16 mouse cellular contexts compared by ENCODE assay signal in genomic region chr4:147928136-147928535, GRCm38 (mm10). TPM values are rescaled to one million over a fixed set of nuclear protein-coding genes. Genes with fewer than 3 reads are reported as not detected.
DNase-seq lines count a peak whose midpoint lies in the region; ATAC-seq and TF ChIP-seq lines count a peak whose summit lies in the region.
"Had no signal": no experiment of that assay in that cellular context is flagged by ENCODE, and none has a peak within 500 bp of the region (broad histone marks: within the 10 kb centered on the region; RNA-seq: fewer than 3 reads in every experiment).

No protein-coding gene starts in this region.

- no peak overlapping the region for H3K4me3 ChIP-seq in heart, adult 2 months
- peak overlapping the region; percentile 21 for H3K4me3 ChIP-seq in midbrain, embryonic 10.5 days
- H3K4me3 ChIP-seq in midbrain, embryonic 13.5 days (replicated peaks) = no peak overlapping the region
- no peak overlapping the region for H3K4me3 ChIP-seq in liver, postnatal 0 days (ENCODE audit: low read depth, low read length)
- H3K4me3 ChIP-seq: embryonic facial prominence, embryonic 15.5 days; heart, embryonic 13.5 days; limb, embryonic 12.5 days had no signal

- peaks cover 8% of the 10 kb centered on the region for H3K4me1 ChIP-seq in heart, adult 2 months (ENCODE audit: control insufficient read depth, insufficient read depth, low read length)
- peaks cover 12% of the 10 kb centered on the region for H3K4me1 ChIP-seq in midbrain, embryonic 10.5 days
- H3K4me1 ChIP-seq in midbrain, embryonic 13.5 days (replicated peaks) = 0 out of 2 replicates have a peak, but pooled peaks cover 3% of the 10 kb centered on the region
- no peaks in the 10 kb centered on the region; the same call in 1 of the 2 replicates for H3K4me1 ChIP-seq in liver, postnatal 0 days (ENCODE audit: insufficient read depth)

- no peak overlapping the region for H3K4me2 ChIP-seq in midbrain, embryonic 13.5 days (replicated peaks)
- H3K4me2 ChIP-seq in liver, postnatal 0 days (ENCODE audit: low read depth, low read length) = no peak overlapping the region
- H3K4me2 ChIP-seq: embryonic facial prominence, embryonic 15.5 days; heart, embryonic 13.5 days; limb, embryonic 12.5 days had no signal

- DNase-seq in heart, adult 2 months = no peak
- no peak for DNase-seq in heart, postnatal 25 days (ENCODE audit: low spot score)
- peak; percentile 43 for DNase-seq in midbrain, embryonic 10.5 days (ENCODE audit: low spot score)
- peak; percentile 47 for DNase-seq in embryo, embryonic 11 days
- DNase-seq in liver, postnatal 0 days = no peak
- DNase-seq in c-Kit-positive CD71-positive TER-119-positive erythroid progenitor cells, embryonic 14.5 days (ENCODE audit: low spot score) = no peak
- no peak for DNase-seq in thymus, postnatal 14 days
- DNase-seq: cerebellum, postnatal 14 days; layer of hippocampus, postnatal 36 days; right cerebral cortex, postnatal 14 days; thymus, postnatal 25 days had no signal

- TF ChIP-seq POLR2A in heart, adult 2 months (IDR thresholded peaks at IDR 0.05; ENCODE audit: insufficient read depth, low read depth, low read length) = no peak

- H3K9me3 ChIP-seq in midbrain, embryonic 10.5 days (replicated peaks) = no peaks in the 10 kb centered on the region
- H3K9me3 ChIP-seq in midbrain, embryonic 13.5 days = no peaks in the 10 kb centered on the region
- no peaks in the 10 kb centered on the region for H3K9me3 ChIP-seq in liver, postnatal 0 days (ENCODE audit: low read length)
- H3K9me3 ChIP-seq: embryonic facial prominence, embryonic 15.5 days; heart, embryonic 13.5 days; limb, embryonic 12.5 days had no signal

- no peak overlapping the region for H3K9ac ChIP-seq in heart, adult 2 months (ENCODE audit: low read depth, low read length)
- no peak overlapping the region for H3K9ac ChIP-seq in midbrain, embryonic 13.5 days (replicated peaks)
- H3K9ac ChIP-seq in liver, postnatal 0 days (replicated peaks) = no peak overlapping the region
- H3K9ac ChIP-seq: embryonic facial prominence, embryonic 15.5 days; heart, embryonic 13.5 days; limb, embryonic 12.5 days had no signal

- H3K27ac ChIP-seq in heart, adult 2 months = peak overlapping the region; percentile 20; the same call in 1 of the 2 replicates
- peak overlapping the region; percentile 65 for H3K27ac ChIP-seq in midbrain, embryonic 10.5 days (replicated peaks)
- H3K27ac ChIP-seq in midbrain, embryonic 13.5 days = no peak overlapping the region
- H3K27ac ChIP-seq in liver, postnatal 0 days (ENCODE audit: low read depth) = peak overlapping the region; percentile 34; the same call in 1 of the 2 replicates
- H3K27ac ChIP-seq: embryonic facial prominence, embryonic 15.5 days; heart, embryonic 13.5 days; limb, embryonic 12.5 days had no signal

- H3K79me2 ChIP-seq in heart, adult 2 months (replicated peaks; ENCODE audit: control insufficient read depth, insufficient read depth, low read length) = no peaks in the 10 kb centered on the region; the same call in 1 of the 2 replicates

- 51% methylated on average over 9 of the region's 9 CpGs for WGBS in heart, adult 2 months
- WGBS in midbrain, embryonic 10.5 days = 14% methylated on average over 9 of the region's 9 CpGs
- 8% methylated on average over 9 of the region's 9 CpGs for WGBS in midbrain, embryonic 13.5 days
- 33% methylated on average over 9 of the region's 9 CpGs for WGBS in liver, postnatal 0 days (ENCODE audit: insufficient replicate concordance)

- no peak for TF ChIP-seq CTCF in heart, adult 2 months (IDR thresholded peaks at IDR 0.05)
- no peak for TF ChIP-seq CTCF in liver, postnatal 0 days (IDR thresholded peaks at IDR 0.05; ENCODE audit: low read depth)

- no peaks in the 10 kb centered on the region for H3K36me3 ChIP-seq in heart, adult 2 months (ENCODE audit: control insufficient read depth, insufficient read depth, low read length)
- H3K36me3 ChIP-seq in midbrain, embryonic 10.5 days = peaks cover 23% of the 10 kb centered on the region
- H3K36me3 ChIP-seq in midbrain, embryonic 13.5 days = 0 out of 2 replicates have a peak, but pooled peaks cover 4% of the 10 kb centered on the region
- peaks cover 16% of the 10 kb centered on the region for H3K36me3 ChIP-seq in liver, postnatal 0 days (replicated peaks; ENCODE audit: insufficient read depth, low read length)

- no peaks in the 10 kb centered on the region for H3K27me3 ChIP-seq in heart, adult 2 months (ENCODE audit: control insufficient read depth, insufficient read depth, low read length)
- H3K27me3 ChIP-seq in midbrain, embryonic 10.5 days (ENCODE audit: low read depth, poor library complexity, severe bottlenecking) = no peaks in the 10 kb centered on the region
- H3K27me3 ChIP-seq in midbrain, embryonic 13.5 days = no peaks in the 10 kb centered on the region
- H3K27me3 ChIP-seq in liver, postnatal 0 days (ENCODE audit: insufficient read depth, low read length) = no peaks in the 10 kb centered on the region
- H3K27me3 ChIP-seq: embryonic facial prominence, embryonic 15.5 days; heart, embryonic 13.5 days; limb, embryonic 12.5 days had no signal

- ATAC-seq in midbrain, embryonic 13.5 days = no peak
- peak; percentile 28; the same call in 1 of the 2 replicates for ATAC-seq in liver, postnatal 0 days
- ATAC-seq: inflammation-experienced regulatory T-cells, adult 6 months had no signal

- intact Hi-C loops in heart, adult 2 months (cut with DNase I) = no loop called here
- intact Hi-C loops in heart, postnatal 25 days (cut with DNase I) = no loop called here

- TF ChIP-seq EP300 in heart, adult 2 months (IDR thresholded peaks at IDR 0.05; ENCODE audit: insufficient read depth, low read depth, low read length) = no peak
- TF ChIP-seq EP300 in liver, postnatal 0 days (IDR thresholded peaks at IDR 0.05; ENCODE audit: low read depth) = no peak

RNA-seq across cellular contexts. Expression of gene Plod1, which starts 8.4 kb away (rescaled TPM):
- 10 to 100 TPM; 62.4 to 65.8 TPM for total RNA-seq in heart, adult 2 months (2021)
- 88.6 and 123 TPM in 2 replicates for polyA plus RNA-seq in heart, adult 2 months (2012; rRNA removed)
- 10 to 100 TPM; 79.5 to 97.6 TPM for total RNA-seq in heart, postnatal 25 days (2021)
- 26.9 and 28.2 TPM in 2 replicates for polyA plus RNA-seq in midbrain, embryonic 10.5 days (2016; fragmentation: Nextera tagmentation; extraction: Ambion mirVana)
- polyA plus RNA-seq in midbrain, embryonic 13.5 days (2015; fragmentation: Nextera tagmentation; extraction: Ambion mirVana) = 18.7 and 20.4 TPM in 2 replicates
- polyA plus RNA-seq in liver, postnatal 0 days (2015; fragmentation: Nextera tagmentation; extraction: Ambion mirVana) = 24.8 and 25.4 TPM in 2 replicates

RNA-seq across cellular contexts. Expression of gene 2510039O18Rik, which starts 12.6 kb away (rescaled TPM):
- total RNA-seq in heart, adult 2 months (2021) = 10 to 100 TPM; 38.9 to 41.9 TPM
- polyA plus RNA-seq in heart, adult 2 months (2012; rRNA removed) = 41.2 and 42.3 TPM in 2 replicates
- total RNA-seq in heart, postnatal 25 days (2021) = 10 to 100 TPM; 36.4 to 39.3 TPM
- polyA plus RNA-seq in midbrain, embryonic 10.5 days (2016; fragmentation: Nextera tagmentation; extraction: Ambion mirVana) = 11.6 and 11.7 TPM in 2 replicates
- 10.2 and 13.6 TPM in 2 replicates for polyA plus RNA-seq in midbrain, embryonic 13.5 days (2015; fragmentation: Nextera tagmentation; extraction: Ambion mirVana)
- 6.5 and 8.5 TPM in 2 replicates for polyA plus RNA-seq in liver, postnatal 0 days (2015; fragmentation: Nextera tagmentation; extraction: Ambion mirVana)

RNA-seq across cellular contexts. Expression of gene Mfn2, which starts 23.6 kb away (rescaled TPM):
- 100 to 1,000 TPM; 626 to 697 TPM for total RNA-seq in heart, adult 2 months (2021)
- 395 and 619 TPM in 2 replicates for polyA plus RNA-seq in heart, adult 2 months (2012; rRNA removed)
- total RNA-seq in heart, postnatal 25 days (2021) = 100 to 1,000 TPM; 689 to 706 TPM
- 45.1 and 53.2 TPM in 2 replicates for polyA plus RNA-seq in midbrain, embryonic 10.5 days (2016; fragmentation: Nextera tagmentation; extraction: Ambion mirVana)
- 77.3 and 78.6 TPM in 2 replicates for polyA plus RNA-seq in midbrain, embryonic 13.5 days (2015; fragmentation: Nextera tagmentation; extraction: Ambion mirVana)
- polyA plus RNA-seq in liver, postnatal 0 days (2015; fragmentation: Nextera tagmentation; extraction: Ambion mirVana) = 12.3 and 14.1 TPM in 2 replicates

RNA-seq across cellular contexts. Expression of gene Nppb, which starts 57.5 kb away (rescaled TPM):
- total RNA-seq in heart, adult 2 months (2021) = 100 to 1,000 TPM; 117 to 262 TPM
- 204 and 212 TPM in 2 replicates for polyA plus RNA-seq in heart, adult 2 months (2012; rRNA removed)
- 100 to 1,000 TPM; 169 to 448 TPM for total RNA-seq in heart, postnatal 25 days (2021)
- polyA plus RNA-seq in midbrain, embryonic 10.5 days (2016; fragmentation: Nextera tagmentation; extraction: Ambion mirVana) = not detected in 2 replicates
- 0.36 TPM in 1 of 2 replicates, not detected in the other for polyA plus RNA-seq in midbrain, embryonic 13.5 days (2015; fragmentation: Nextera tagmentation; extraction: Ambion mirVana)
- not detected in 2 replicates for polyA plus RNA-seq in liver, postnatal 0 days (2015; fragmentation: Nextera tagmentation; extraction: Ambion mirVana)
- total RNA-seq: layer of hippocampus, postnatal 36 days had no signal
- polyA plus RNA-seq: inflammation-experienced regulatory T-cells, adult 6 months; limb, embryonic 12.5 days had no signal

RNA-seq across cellular contexts. Expression of gene Fv1, which starts 59.4 kb away (rescaled TPM):
- 10 to 100 TPM; 21.1 to 22.8 TPM for total RNA-seq in heart, adult 2 months (2021)
- polyA plus RNA-seq in heart, adult 2 months (2012; rRNA removed) = 3.3 and 14.3 TPM in 2 replicates
- total RNA-seq in heart, postnatal 25 days (2021) = 10 to 100 TPM; 23.8 to 26.4 TPM
- 16.7 TPM in 2 replicates for polyA plus RNA-seq in midbrain, embryonic 10.5 days (2016; fragmentation: Nextera tagmentation; extraction: Ambion mirVana)
- 11.6 and 12.1 TPM in 2 replicates for polyA plus RNA-seq in midbrain, embryonic 13.5 days (2015; fragmentation: Nextera tagmentation; extraction: Ambion mirVana)
- 0.90 TPM in 2 replicates for polyA plus RNA-seq in liver, postnatal 0 days (2015; fragmentation: Nextera tagmentation; extraction: Ambion mirVana)

Comparison
In these comparisons a context has a peak if more than half of its experiments do, and no peak if none do; other contexts are left out.
1. DNase-seq: peak in midbrain, embryonic 10.5 days (single experiment) and embryo, embryonic 11 days (single experiment); none in heart, adult 2 months (0 of 2), heart, postnatal 25 days (single experiment), liver, postnatal 0 days (single experiment), c-Kit-positive CD71-positive TER-119-positive erythroid progenitor cells, embryonic 14.5 days (single experiment) and thymus, postnatal 14 days (single experiment).